Comparison of ENCODE assay signal across 21 mouse cellular contexts in the genomic region with DNA sequence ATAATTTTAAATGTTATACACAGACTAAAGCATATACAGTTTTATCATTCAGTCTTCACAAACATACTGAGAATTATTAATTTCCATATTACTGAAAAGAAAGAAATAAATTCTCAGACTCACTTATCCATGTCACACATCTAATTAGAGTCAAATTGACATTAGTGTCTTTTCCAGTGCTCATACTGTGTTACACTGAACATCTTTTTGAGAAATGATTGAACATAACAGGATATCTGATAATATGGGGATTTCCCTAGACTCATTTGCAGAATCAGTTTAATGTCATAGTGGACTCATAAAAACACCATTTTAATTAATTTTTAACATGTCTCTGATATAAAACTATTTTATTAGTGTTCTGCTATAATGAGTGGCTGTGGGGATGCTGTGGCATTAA.
DNase-seq lines count a peak whose midpoint lies in the region; ATAC-seq lines count a peak whose summit lies in the region.
"Had no signal": no experiment of that assay in that cellular context is flagged by ENCODE, and none has a peak within 500 bp of the region (broad histone marks: within the 10 kb centered on the region; RNA-seq: fewer than 3 reads in every experiment).

No protein-coding gene starts in this region.

- no peak overlapping the region for H3K9ac ChIP-seq in neural tube, embryonic 13.5 days
- no peak overlapping the region for H3K9ac ChIP-seq in neural tube, embryonic 14.5 days (replicated peaks; ENCODE audit: low read depth, low read length)
- H3K9ac ChIP-seq in neural tube, embryonic 15.5 days (replicated peaks) = no peak overlapping the region

- no peak overlapping the region for H3K27ac ChIP-seq in neural tube, embryonic 13.5 days (replicated peaks)
- H3K27ac ChIP-seq in neural tube, embryonic 14.5 days (ENCODE audit: low read depth, low read length) = no peak overlapping the region
- no peak overlapping the region for H3K27ac ChIP-seq in neural tube, embryonic 15.5 days (replicated peaks)

- H3K4me3 ChIP-seq in neural tube, embryonic 13.5 days = no peak overlapping the region
- no peak overlapping the region for H3K4me3 ChIP-seq in neural tube, embryonic 14.5 days (ENCODE audit: low read depth, low read length)
- no peak overlapping the region for H3K4me3 ChIP-seq in neural tube, embryonic 15.5 days (replicated peaks)

- no peak for DNase-seq in neural tube, embryonic 10.5 days (ENCODE audit: extremely low spot score, low spot score)
- DNase-seq in gastrocnemius, postnatal 4 days (ENCODE audit: low spot score in 2 of 2) = no peak
- DNase-seq in gastrocnemius, postnatal 14 days = no peak
- DNase-seq: adrenal gland, adult 2 months; adrenal gland, adult 8-10 months; adrenal gland, postnatal 10 days; adrenal gland, postnatal 14 days; adrenal gland, postnatal 25 days; adrenal gland, postnatal 36 days; B cell, adult 2 months; cerebellum, adult 11 months; cerebellum, adult 11-12 months; cerebellum, adult 18-20 months had no signal

- no peaks in the 10 kb centered on the region for H3K9me3 ChIP-seq in neural tube, embryonic 13.5 days
- no peaks in the 10 kb centered on the region for H3K9me3 ChIP-seq in neural tube, embryonic 14.5 days (ENCODE audit: control insufficient read depth, low read length)
- no peaks in the 10 kb centered on the region for H3K9me3 ChIP-seq in neural tube, embryonic 15.5 days (replicated peaks)
- H3K9me3 ChIP-seq: G1E had no signal

- H3K4me2 ChIP-seq in neural tube, embryonic 13.5 days = no peak overlapping the region
- no peak overlapping the region for H3K4me2 ChIP-seq in neural tube, embryonic 14.5 days (ENCODE audit: low read depth, low read length)
- H3K4me2 ChIP-seq in neural tube, embryonic 15.5 days = no peak overlapping the region

- intact Hi-C loops in gastrocnemius, postnatal 14 days (cut with DNase I; ENCODE audit: low total_unique reads) = no loop called here

- H3K4me1 ChIP-seq in neural tube, embryonic 13.5 days (replicated peaks) = no peaks in the 10 kb centered on the region
- no peaks in the 10 kb centered on the region for H3K4me1 ChIP-seq in neural tube, embryonic 14.5 days (ENCODE audit: control insufficient read depth, insufficient read depth, low read length)
- H3K4me1 ChIP-seq in neural tube, embryonic 15.5 days = no peaks in the 10 kb centered on the region

- H3K27me3 ChIP-seq in neural tube, embryonic 13.5 days = no peaks in the 10 kb centered on the region
- no peaks in the 10 kb centered on the region for H3K27me3 ChIP-seq in neural tube, embryonic 14.5 days (ENCODE audit: control insufficient read depth, insufficient read depth, low read length)
- H3K27me3 ChIP-seq in neural tube, embryonic 15.5 days (replicated peaks) = no peaks in the 10 kb centered on the region
- H3K27me3 ChIP-seq: CH12.LX, Patski had no signal

- H3K36me3 ChIP-seq in neural tube, embryonic 13.5 days = no peaks in the 10 kb centered on the region
- no peaks in the 10 kb centered on the region for H3K36me3 ChIP-seq in neural tube, embryonic 14.5 days (ENCODE audit: control insufficient read depth, insufficient read depth, low read length)
- no peaks in the 10 kb centered on the region for H3K36me3 ChIP-seq in neural tube, embryonic 15.5 days
- H3K36me3 ChIP-seq: G1E had no signal

- peak; percentile 61; the same call in 1 of the 2 replicates for ATAC-seq in neural tube, embryonic 13.5 days (ENCODE audit: low read depth)
- peak; percentile 71; the same call in 1 of the 2 replicates for ATAC-seq in neural tube, embryonic 14.5 days (ENCODE audit: low read depth)
- ATAC-seq in neural tube, embryonic 15.5 days (ENCODE audit: low FRiP score) = peak; percentile 61; the same call in 1 of the 2 replicates
- ATAC-seq: activated CD4-positive, CD25-positive, alpha-beta regulatory T cell, adult 4 months; CD4-positive, CD25-positive, alpha-beta regulatory T cell, adult 4 months; Patski had no signal
